Mouse (Mus musculus) ES-Bruce4 (cell line): Measurements from ENCODE around the gene Kifc1. TPM values are rescaled to one million over a fixed set of nuclear protein-coding genes. Genes with fewer than 3 reads are reported as not detected.
"Not testable (repeated sequence)": the region's sequence is repeated elsewhere in the genome, so short reads cannot be mapped to it uniquely, and the experiment has no call there.

ENCODE experiments used
- H3K27ac ChIP-seq: 2 replicates; pipeline ENCODE4 v1.5.1; 2012; ENCODE audit warnings: low read length, inconsistent platforms; ENCODE audit not compliant: insufficient read depth
- H3K27me3 ChIP-seq: 2 replicates; pipeline ENCODE4 v1.6.1; 2012; ENCODE audit warnings: mild to moderate bottlenecking, low read length, inconsistent platforms; ENCODE audit not compliant: control insufficient read depth, poor library complexity, insufficient read depth, severe bottlenecking
- H3K36me3 ChIP-seq: 2 replicates; pipeline ENCODE4 v1.6.1; 2012; ENCODE audit warnings: inconsistent platforms, mild to moderate bottlenecking, low read length, moderate library complexity; ENCODE audit not compliant: control insufficient read depth, poor library complexity, insufficient read depth, severe bottlenecking
- H3K4me1 ChIP-seq: one replicate; pipeline ENCODE4 v1.8.1; 2011; ENCODE audit warnings: low read length; ENCODE audit not compliant: control insufficient read depth, insufficient read depth
- H3K4me3 ChIP-seq: 2 replicates; pipeline ENCODE4 v1.5.1; 2011; ENCODE audit warnings: low read depth, mild to moderate bottlenecking, low read length
- H3K9ac ChIP-seq: 2 replicates; pipeline ENCODE4 v1.6.1; 2012; ENCODE audit warnings: low read depth, mild to moderate bottlenecking, inconsistent platforms; ENCODE audit not compliant: poor library complexity, severe bottlenecking
- H3K9me3 ChIP-seq: replicated peaks from 2 replicates; pipeline ENCODE4 v1.6.1; 2012; ENCODE audit warnings: mild to moderate bottlenecking, low read length, inconsistent platforms; ENCODE audit not compliant: control insufficient read depth, poor library complexity, insufficient read depth, severe bottlenecking
- CTCF ChIP-seq: IDR thresholded peaks from one replicate; pipeline ENCODE4 v1.8.1; 2011; ENCODE audit warnings: low read depth, low read length
- EP300 ChIP-seq: IDR thresholded peaks from 2 replicates; pipeline ENCODE4 v1.6.1; 2011; ENCODE audit warnings: low read depth, low read length; ENCODE audit not compliant: insufficient read depth
- POLR2A ChIP-seq: IDR thresholded peaks from one replicate; pipeline ENCODE4 v1.8.1; 2011; ENCODE audit warnings: low read length; ENCODE audit not compliant: insufficient read depth
- polyA plus RNA-seq: library from polyadenylated mRNA; stranded (reverse); fragments of >200 nt; gene quantifications from 2 replicates; pipeline ENCODE4 v1.2.4, GENCODE M21; 2011; ENCODE audit warnings: low read depth; ENCODE audit not compliant: missing spikeins, insufficient read depth, insufficient read length

Kifc1 gene
- polyA plus RNA-seq, 1 experiment: 155 TPM

DNA sequence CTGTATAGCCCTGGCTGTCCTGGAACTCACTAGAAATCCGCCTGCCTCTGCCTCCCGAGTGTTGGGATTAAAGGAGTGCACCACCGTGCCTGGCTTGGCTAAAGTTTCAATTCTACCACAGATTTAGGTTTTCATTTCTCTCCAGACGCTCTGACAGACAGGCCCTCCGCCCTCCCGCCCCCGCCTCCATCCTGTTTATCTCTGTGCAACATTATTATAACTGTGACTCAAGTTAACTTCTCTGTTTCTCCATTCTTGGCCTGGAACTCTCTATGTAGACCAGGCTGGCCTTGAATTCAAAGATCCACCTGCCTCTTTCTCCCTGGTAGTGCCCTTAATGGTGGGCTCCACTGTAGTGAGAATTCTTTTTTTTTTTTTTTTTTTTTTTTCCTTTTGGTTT, 12.0 kb upstream of the Kifc1 start:
- Histone ChIP-seq H3K4me1 (peaks cover 10% of the 10 kb centered on the region), H3K4me3 (no peak overlapping the region), H3K27ac (peak overlapping the region; percentile 92), H3K9ac (peak overlapping the region; percentile 58), H3K27me3 (no peaks in the 10 kb centered on the region), H3K36me3 (no peaks in the 10 kb centered on the region), H3K9me3 (no peaks in the 10 kb centered on the region)
- TF ChIP-seq POLR2A (no peak), CTCF (no peak), EP300 (no peak)

DNA sequence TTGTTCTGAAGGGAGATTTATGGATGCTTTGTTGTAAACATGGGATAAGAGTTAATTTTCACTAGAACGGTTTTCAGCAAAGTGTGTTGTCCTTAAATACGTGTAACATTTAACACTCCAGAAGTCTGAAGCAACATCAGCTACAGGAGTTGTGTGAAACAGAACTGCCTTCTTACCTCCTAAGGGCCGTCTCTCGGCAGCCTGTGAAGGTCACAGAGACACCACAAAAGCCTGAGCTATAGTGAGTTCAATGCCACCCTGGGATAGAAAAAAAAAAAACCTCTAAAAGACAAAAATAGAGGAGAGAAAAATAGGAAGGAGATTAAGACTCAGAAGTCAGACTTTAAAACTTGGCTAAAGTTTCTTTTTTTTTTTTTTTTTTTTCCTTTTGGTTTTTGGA, 11.6 kb upstream of the Kifc1 start:
- Histone ChIP-seq H3K27me3 (no peaks in the 10 kb centered on the region), H3K9me3 (no peaks in the 10 kb centered on the region), H3K4me1 (peaks cover 10% of the 10 kb centered on the region), H3K9ac (peak overlapping the region; percentile 58), H3K36me3 (no peaks in the 10 kb centered on the region), H3K4me3 (no peak overlapping the region), H3K27ac (peak overlapping the region; percentile 92)
- TF ChIP-seq EP300: no peak
- TF ChIP-seq CTCF: no peak
- no peak for TF ChIP-seq POLR2A

DNA sequence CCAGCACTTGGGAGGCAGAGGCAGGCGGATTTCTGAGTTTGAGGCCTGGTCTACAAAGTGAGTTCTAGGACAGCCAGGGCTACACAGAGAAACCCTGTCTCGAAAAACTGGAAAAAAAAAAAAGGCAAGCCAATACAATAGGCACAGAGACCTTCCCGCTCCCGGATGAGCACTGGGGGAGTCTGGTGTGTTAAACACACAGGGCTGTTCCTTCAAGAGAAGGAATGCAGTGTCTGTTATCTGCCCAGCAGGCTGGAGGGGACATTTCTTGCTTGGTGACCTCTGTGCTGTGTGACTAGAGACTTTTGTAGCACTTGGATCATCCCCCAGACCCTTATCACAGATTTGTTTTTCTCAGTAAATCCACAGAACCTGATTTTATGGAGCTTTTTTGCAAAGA, 11.2 kb upstream of the Kifc1 start:
- Histone ChIP-seq H3K27me3 (no peaks in the 10 kb centered on the region), H3K4me1 (peaks cover 10% of the 10 kb centered on the region), H3K9me3 (no peaks in the 10 kb centered on the region), H3K4me3 (no peak overlapping the region), H3K9ac (peak overlapping the region; percentile 58), H3K36me3 (no peaks in the 10 kb centered on the region), H3K27ac (peak overlapping the region; percentile 92)
- TF ChIP-seq POLR2A (no peak), EP300 (peak; percentile 80; the same call in 1 of the 2 replicates)

DNA sequence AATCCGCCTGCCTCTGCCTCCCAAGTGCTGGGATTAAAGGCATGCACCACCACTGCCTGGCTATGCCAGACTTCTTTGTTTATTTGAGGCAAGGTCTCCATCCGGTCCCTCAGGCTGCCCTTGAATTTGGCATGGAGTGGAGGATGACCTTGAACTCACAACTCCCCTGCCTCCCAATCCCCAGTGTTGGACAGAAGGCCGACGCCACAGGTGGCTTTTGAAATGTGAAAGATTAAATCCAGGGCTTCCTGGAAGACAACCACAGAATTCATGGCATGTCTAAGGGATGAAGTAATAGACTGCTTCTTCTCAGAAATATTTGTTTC, 10.5 kb upstream of the Kifc1 start:
- Histone ChIP-seq H3K27ac (peak overlapping the region; percentile 92), H3K4me1 (peaks cover 10% of the 10 kb centered on the region), H3K4me3 (no peak overlapping the region), H3K27me3 (no peaks in the 10 kb centered on the region), H3K9ac (peak overlapping the region; percentile 64; the same call in 1 of the 2 replicates), H3K9me3 (no peaks in the 10 kb centered on the region), H3K36me3 (no peaks in the 10 kb centered on the region)
- TF ChIP-seq POLR2A (no peak), CTCF (no peak), EP300 (peak; percentile 97)

DNA sequence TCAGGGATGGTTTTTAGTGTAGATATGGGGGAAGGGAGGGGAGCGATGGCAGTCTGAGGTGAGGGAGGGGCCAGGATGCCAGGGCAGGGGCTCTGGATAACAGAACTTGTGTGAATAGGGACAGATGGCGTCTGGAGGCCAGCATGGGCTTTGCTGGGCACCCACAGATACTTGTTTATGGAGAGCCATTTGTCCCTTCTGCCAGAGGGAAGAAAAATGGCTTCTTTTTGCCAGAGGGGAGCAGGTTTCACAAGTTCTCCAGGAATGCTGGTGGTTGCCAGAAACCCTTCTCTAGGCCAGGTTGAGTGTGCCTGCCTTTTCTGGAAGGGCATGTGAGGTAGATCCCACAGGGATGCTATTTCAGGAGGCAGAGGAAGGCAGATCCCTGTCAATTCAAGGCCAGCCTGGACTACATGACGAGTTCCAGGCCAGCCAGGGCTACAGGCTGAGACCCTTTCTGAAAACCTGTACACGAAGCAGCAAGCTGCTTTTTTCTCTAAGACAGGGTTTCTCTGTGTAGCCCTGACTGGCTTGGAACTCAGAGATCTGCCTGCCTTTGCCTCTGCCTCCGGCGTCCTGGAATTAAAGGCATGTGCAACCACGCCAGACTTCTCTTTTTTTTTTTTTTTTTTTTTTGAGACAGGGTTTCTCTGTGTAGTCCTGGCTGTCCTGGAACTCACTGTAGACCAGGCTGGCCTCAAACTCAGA, 10.0 kb upstream of the Kifc1 start:
- TF ChIP-seq EP300 (no peak), CTCF (no peak), POLR2A (no peak)

DNA sequence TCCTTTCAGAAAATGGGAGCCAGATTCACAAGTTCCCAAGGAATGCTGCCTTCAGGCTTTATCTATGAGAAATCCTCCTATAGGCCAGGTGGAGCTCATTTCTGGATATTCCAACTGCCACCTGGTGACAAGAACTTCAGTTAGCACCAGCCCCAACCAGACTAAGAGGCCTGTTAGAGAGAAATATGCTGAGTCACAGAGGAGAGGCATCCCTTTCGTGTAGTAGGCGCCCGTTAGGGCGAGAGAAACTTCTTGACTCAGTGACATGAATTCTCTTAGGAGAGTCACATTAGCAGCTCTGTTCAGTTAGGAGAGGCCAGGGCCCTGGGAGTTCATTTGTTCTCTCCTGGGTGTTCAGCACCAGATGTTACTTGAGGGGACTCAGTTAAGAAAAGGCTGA, 9.2 kb upstream of the Kifc1 start:
- TF ChIP-seq CTCF (no peak), EP300 (no peak), POLR2A (no peak)
- peak overlapping the region; percentile 92 for H3K27ac ChIP-seq
- no peaks in the 10 kb centered on the region for H3K9me3 ChIP-seq
- peaks cover 10% of the 10 kb centered on the region for H3K4me1 ChIP-seq
- no peak overlapping the region for H3K4me3 ChIP-seq
- no peaks in the 10 kb centered on the region for H3K36me3 ChIP-seq
- peak overlapping the region; percentile 64 for H3K9ac ChIP-seq
- H3K27me3 ChIP-seq: no peaks in the 10 kb centered on the region

More for the DNA sequence above, 10.0 kb upstream of the Kifc1 start:
- no peaks in the 10 kb centered on the region for H3K9me3 ChIP-seq
- H3K36me3 ChIP-seq: no peaks in the 10 kb centered on the region
- H3K9ac ChIP-seq: peak overlapping the region; percentile 64
- peaks cover 10% of the 10 kb centered on the region for H3K4me1 ChIP-seq
- no peaks in the 10 kb centered on the region for H3K27me3 ChIP-seq
- no peak overlapping the region for H3K4me3 ChIP-seq
- H3K27ac ChIP-seq: peak overlapping the region; percentile 92

DNA sequence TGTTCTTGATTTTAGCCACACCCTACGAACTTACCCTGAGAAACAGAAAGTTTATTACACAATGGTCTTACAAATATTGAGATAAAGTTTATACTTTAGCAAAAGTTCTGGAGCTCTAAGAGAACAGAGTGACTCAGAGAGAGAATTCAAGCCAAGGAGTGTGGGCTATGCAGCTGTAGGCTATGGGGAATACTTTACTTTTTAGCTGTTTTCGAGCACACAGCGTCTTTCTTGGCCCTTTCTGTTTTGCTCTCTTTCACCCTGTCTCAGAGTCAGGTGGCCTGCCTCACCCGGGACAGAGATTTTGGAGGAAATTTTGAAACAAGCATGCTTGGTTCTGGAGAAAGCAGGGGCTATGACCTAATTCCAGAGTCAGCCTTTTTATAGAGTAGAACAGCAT, 7.7 kb upstream of the Kifc1 start:
- not testable (repeated sequence) for H3K4me3 ChIP-seq, H3K9me3 ChIP-seq, H3K27me3 ChIP-seq, H3K36me3 ChIP-seq
- H3K27ac ChIP-seq: peak overlapping the region; percentile 92
- peaks cover 10% of the 10 kb centered on the region for H3K4me1 ChIP-seq
- H3K9ac ChIP-seq: peak overlapping the region; percentile 64; the same call in 1 of the 2 replicates
